Mouse (Mus musculus): ENCODE results near the gene Cul5.

Cul5 gene

DNA sequence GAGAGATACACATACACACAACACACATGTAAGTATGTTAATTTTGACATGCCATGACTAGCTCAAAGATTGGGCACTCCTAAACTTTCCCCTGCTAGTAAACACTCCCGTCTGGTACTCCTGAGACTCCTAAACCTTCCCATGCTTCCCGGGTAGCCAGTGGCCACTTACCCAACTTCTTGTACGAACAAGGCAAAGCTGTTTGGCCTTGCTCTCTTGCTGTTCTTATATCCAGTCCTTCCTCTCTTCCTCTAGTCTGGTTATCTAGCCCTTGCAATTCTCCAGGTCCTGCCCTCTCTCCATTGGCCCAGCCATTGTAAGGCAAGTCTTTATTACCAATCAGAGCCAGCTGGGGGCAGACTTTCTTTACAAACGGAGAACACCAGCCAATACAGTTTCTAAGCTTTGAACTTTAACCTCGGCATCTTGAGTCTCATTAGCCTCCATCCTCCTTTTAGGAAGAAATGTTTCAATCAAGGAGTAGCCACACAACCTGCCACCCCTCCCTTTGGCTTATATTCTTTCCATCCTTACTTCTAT, at the start of gene Cul5:
Gene Cul5, minus strand, starts transcription at position 335 of the 540 bp plus-strand sequence.
- DNase-seq (ENCODE audit: low read depth, low spot score): peak; percentile 62

DNA sequence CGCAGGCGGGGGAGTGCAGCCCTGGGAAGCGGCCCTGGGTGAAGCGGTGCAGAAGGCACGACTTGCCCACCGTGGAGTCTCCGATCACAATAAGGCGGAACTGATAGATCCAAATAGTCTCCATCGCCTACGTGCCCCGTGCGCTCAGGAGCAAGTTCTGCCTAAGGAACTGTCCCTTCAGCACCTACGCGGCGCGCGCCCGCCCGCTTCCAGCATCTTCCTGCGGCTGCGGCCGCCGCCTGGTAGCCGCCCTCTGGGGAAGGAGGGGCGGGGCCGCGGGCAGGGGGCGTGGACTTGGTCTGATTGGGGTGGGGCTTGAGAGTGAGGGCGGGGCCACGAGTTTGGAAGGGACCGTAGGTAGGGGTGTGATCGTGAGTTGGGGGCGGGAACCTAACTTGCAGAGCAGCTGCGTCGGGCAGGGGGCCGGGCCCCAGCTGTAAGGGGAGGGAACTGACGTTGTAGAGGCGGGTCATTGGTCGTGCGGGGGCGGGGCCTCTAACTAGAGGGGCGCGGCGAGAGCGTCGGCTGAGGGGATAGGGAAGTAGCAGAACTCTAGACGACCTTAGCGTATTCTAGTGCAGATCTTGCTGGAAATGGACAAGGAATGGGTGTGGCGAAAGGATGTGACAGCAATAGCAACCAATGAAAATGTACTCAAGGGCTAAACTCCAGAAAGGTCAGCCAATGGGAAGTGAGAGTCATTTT, 36.3 kb upstream of the Cul5 start, which contains the start of gene Rab39:
Gene Rab39, minus strand, starts transcription at position 241 of the 705 bp plus-strand sequence.
- DNase-seq (ENCODE audit: low read depth, low spot score): peak; percentile 82

DNA sequence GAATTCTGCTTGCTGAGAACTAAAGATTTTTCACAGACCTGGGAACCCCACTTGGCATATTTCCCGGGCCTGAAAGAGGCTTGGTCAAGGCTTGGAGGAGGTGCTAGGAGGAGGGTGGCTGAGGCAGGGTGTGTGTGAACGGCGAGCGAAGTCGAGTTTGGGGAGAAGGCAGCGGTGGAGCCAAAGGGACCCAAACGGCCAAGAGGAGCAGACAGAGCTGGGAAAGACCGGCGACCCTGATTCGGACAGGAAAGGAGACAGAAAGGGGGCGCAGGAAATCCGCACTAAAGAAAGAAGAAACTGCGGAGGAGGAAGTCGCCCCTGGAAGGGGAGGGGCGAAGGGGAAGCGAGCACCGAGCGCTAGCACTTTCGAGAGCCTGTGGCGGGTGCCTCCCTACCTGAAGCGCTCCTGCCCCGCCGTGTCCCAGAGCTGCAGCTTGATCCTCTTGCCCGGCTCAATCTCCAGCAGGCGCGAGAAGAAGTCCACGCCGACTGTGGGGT, 35.7 kb upstream of the Cul5 start:
- no peak for DNase-seq (ENCODE audit: low read depth, low spot score)

GRCm38 (mm10) chr9:53702991-53703390, 33.2 kb upstream of the Cul5 start:
- no peak for DNase-seq (ENCODE audit: low read depth, low spot score)

DNA sequence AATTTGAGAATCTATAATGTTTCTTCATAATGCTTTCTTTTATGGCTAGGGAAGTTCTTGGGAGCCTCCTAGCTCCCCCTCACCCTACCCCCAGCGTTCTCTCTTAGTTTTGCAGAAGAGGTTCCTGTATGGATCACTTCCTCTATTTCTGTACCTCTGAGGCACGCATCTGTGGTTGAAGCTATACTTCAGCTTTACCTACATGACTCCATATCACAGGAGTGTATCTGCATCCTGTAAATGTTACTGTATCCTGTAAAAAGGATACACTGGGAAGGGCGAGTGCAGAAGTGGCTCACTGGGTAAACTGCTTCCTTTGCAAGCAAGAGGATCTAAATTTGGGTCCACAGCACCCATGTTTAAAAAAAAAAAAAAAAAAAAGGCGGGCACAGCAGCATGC, 30.7 kb upstream of the Cul5 start:
- DNase-seq (ENCODE audit: low read depth, low spot score): no peak

DNA sequence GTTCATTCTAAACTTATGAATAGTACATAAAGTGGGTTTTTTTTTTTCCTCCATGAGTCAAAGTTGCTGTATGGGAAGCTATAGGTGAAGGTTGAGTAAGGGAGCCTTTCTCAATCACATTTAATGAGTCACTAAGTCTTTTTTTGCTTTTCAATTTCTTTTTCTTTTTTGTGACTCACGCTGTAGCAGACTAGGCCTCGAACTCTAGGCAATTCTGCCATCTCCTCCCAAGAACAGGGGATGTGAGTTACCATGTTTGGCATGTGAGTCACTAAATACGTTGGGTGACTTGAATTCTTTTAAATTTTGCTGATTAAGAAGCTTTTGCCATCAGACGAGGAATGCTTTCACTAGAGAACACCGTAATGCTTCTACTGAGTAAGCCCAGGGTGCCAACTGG, 26.0 kb upstream of the Cul5 start:
- no peak for DNase-seq (ENCODE audit: low read depth, low spot score)

- DNase-seq (ENCODE audit: low read depth, low spot score): peak; percentile 10
Observed at GRCm38 (mm10) chr9:53693718-53694117, 23.9 kb upstream of the Cul5 start.

- DNase-seq (ENCODE audit: low read depth, low spot score): no peak
Observed at GRCm38 (mm10) chr9:53691745-53692670, 22.2 kb upstream of the Cul5 start.

DNA sequence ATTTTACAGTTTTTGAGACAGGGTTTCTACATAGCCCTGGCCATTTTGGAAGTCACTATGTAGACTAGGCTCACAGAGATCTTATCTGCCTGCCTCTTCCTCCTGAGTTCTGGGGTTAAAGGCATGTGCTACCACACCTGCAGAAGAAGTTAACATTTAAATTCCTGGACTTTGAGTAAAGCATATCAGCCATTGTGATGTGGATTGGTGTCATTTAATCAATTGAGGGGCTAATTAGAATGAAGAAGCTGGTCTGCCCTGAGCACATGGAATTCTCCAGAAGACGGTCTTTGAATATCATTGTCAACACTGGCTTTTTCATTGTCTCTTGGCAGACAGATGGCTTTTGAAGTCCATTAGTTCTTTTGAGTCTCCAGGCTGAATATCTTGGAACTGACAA, 11.0 kb upstream of the Cul5 start:
- DNase-seq (ENCODE audit: low read depth, low spot score): no peak

DNA sequence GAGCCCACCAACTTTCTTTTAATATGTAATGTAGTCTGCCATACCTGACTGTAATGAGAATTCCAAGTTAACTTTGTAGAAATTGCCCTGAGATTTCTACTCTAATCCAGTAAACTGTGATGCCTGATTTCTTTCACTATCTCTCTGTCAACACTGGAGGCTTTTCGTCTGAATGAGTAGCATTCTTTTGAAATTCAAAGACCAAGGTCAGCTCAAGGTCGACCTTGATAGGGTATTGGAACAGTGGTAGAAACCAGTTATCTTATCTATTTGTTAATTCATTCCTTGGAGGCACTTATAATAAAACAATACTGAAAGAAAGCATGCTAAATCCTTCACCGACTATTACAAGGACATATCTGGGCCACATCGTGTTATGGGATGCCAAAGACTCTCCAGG, 7.1 kb upstream of the Cul5 start:
- no peak for DNase-seq (ENCODE audit: low read depth, low spot score)

DNA sequence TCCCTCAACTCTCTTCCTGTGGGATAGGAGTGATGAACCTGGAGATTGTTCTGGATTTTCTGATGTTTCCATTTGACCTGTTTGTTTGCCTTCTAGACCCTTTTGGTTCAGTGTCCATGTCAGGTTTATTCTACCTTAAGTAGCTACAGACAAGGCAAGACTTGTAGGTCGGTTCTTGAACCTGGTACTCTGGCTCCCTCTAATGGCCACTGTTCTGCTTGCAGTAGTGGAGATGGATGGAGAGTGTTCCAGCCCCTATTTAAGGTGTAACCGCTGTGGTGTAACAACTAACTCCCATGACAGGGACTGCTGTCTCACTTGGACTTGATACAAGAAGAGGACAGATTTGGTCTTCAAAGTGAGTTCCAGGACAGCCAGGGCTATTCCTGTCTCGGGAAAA, 3.8 kb upstream of the Cul5 start:
- peak; percentile 93 for DNase-seq (ENCODE audit: low read depth, low spot score)

- DNase-seq (ENCODE audit: low read depth, low spot score): peak; percentile 97
Observed at GRCm38 (mm10) chr9:53667020-53667669, 2.7 kb downstream of the Cul5 start.

DNA sequence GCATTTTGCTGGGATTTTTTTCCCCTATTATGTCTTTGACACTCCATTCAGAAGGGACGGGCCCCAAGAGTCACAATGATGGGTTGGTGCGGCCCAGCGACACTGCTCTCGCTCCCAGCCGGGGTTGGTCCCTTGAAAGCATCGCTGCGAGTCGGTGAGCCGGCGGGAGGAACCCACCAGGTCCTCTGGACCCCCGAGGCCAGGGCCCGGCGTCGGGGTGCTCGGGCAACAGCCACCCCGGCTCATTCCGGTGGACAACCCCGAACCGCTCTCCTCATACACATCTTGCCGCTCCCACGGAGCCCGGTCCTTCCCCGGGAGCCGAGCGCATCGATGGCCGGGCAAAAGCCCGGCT, 3.2 kb downstream of the Cul5 start:
- DNase-seq (ENCODE audit: low read depth, low spot score): no peak

- no peak for DNase-seq (ENCODE audit: low read depth, low spot score)
Observed at GRCm38 (mm10) chr9:53665428-53665827, 4.4 kb downstream of the Cul5 start.

GRCm38 (mm10) chr9:53664819-53665218, 5.0 kb downstream of the Cul5 start:
- no peak for DNase-seq (ENCODE audit: low read depth, low spot score)

GRCm38 (mm10) chr9:53634796-53635195, 35.0 kb downstream of the Cul5 start:
- DNase-seq (ENCODE audit: low read depth, low spot score): peak; percentile 21

GRCm38 (mm10) chr9:53615246-53615645, 54.6 kb downstream of the Cul5 start:
- DNase-seq (ENCODE audit: low read depth, low spot score): no peak

DNA sequence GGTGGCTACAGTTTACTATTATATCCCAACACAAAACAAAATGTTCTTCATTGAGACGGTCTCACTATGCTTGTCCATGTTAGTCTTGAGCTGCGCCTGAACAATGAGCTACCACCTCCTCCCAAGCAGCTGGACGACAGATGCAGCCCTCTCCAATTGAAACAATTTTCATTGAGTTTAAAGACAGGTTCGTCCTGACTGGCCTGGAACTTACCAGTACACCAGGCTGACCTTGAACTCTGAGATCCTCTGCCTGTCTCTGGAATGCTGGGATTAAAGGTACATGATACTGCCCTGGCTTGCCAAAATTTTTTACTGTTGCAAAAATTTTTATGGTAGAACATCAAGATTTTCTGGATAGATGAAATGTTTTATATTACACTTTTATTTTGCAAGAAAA, 55.5 kb downstream of the Cul5 start:
- DNase-seq (ENCODE audit: low read depth, low spot score): no peak

DNA sequence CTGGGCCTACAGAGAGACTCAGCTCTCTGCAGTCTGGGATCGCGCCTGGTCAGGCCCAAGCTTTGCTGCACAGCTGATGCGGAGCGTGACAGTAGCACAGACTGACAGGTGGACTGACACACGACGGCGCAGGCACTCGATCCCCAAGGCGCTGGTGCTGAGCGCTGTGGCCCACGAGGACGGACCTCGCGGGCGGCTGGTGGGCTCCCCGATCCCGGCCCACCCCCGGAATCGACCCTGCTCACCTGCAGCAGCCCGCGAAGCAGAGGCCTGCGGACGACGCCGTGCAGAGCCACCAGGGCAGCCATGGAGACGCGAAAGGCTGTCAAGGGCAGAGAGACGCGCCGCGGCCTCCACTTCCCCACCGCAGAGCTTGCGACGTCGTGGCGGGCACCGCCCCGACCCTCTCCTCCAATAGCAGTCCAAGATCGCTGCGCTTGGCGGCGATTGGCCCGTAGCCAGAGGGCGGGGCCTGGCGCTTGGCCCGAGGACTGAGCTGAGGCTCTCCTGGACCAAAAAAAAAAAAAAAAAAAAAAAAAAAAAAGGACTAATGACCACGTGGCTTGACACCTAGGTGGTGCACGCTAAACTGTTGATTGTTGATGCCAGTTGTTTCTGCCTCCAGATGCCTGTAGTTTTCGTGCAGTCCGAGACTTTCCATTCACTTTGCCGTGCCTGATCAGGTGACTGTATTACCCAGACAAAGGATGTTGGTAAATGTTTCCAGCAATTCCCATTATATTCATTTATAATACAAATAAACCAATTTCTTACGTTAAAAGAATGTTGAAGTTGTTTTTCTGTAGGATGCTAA, 59.6 kb downstream of the Cul5 start, which contains the start of gene Acat1:
Gene Acat1, minus strand, starts transcription at position 415 of the 814 bp plus-strand sequence.
- DNase-seq (ENCODE audit: low read depth, low spot score): peak; percentile 94

DNA sequence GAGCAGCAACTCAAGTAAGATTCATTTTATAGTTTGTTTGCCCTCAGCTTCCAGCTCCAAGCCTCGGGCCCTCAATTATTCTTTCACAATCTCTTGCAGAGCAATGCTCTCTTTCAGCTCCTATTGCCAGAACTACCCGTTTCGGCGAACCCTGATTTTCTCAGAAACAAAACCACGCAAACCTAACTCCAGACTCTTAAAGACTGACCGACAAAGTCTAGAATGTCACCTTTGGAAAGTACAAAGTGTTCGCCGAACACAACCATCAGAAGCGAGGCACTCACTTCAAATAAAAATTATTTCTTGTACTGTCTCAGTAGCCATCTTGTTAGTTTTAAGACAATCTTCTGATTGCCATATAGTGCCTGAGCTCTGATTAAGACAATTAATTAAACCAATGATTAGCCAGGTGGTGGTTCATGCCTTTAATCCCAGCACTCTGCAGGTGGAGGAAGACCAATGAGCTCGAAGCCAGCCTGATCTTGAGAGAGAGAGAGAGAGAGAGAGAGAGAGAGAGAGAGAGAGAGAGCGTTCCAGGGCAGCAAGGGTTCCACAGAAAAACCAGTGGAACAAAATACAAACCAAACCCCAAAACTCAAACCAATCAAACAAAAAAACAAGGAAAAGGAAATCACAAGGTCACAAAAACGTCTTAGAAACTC, 60.4 kb downstream of the Cul5 start:
- DNase-seq (ENCODE audit: low read depth, low spot score): no peak

Data from CD4-positive, CD25-positive, alpha-beta regulatory T cell, adult 2 months (primary cell).